Mouse (Mus musculus) frontal cortex, postnatal 10 days (tissue): ENCODE results near the gene Ablim2.

ENCODE experiments used
- DNase-seq, 2 experiments: peaks; one replicate each; pipeline ENCODE4 v3.0.0; 2022; ENCODE audit warnings: low spot score in 2 of 2, mixed read lengths in 1 of 2

The Ablim2 gene

DNA sequence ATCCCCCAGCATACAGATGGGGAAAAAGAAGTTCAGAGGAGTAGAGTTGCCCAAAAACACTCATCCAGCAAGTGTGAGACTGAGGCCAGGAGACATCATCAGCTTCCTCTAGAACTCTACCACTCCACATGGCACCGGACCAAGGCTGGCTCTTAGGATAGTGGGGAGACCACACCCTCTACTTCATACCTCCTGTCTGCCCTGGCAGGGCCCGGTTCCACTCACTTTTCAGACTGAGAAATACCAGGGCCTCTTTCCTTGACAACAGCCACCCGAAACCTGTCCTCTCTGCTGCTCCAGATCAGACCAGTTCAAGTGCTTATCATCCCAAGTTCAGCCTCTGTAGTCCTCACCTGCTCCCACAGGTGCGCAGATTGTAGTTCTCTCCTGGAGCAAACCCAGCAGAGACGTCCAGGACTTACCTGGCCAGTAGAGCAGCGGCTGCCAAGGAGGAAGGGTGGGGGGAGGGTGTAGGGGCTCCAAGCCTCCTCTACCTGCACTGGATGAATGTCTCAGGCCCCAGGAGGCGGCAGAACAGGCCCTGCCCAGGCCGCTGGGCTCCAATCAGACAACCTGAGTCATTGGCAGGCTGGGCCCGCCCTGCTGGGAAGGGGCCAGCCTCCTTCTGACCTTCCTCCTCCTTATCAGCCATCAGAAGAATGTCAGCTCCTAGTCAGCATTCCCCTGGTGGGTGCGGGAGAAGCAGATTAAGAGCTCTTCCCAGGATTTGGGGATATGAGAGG is 18.0 kb upstream of the Ablim2 start, which contains the start of gene Sh3tc1:
Sh3tc1 (minus strand) TSS at position 452 of the 743 bp plus-strand sequence.
- no peak for DNase-seq

DNA sequence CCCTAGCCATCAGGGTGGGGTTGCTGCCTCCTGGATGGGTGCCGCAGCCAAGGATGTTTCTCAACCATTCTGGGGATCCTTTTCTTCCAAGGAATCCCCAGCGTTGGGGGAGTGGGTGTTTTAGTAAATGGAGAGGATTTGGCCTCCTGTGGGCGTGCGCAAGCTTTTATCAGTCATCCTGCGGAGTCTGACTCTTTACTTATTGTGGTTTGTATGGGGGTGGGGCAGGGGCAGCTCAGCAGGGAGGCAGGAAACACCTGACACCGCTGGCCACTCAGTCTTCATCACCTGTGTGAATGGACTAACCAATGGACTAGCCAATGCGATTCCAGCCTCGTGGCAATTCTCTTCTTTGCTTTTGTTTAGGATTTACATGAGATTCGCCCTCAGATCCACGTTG is 17.0 kb upstream of the Ablim2 start:
- DNase-seq, result no peak

DNA sequence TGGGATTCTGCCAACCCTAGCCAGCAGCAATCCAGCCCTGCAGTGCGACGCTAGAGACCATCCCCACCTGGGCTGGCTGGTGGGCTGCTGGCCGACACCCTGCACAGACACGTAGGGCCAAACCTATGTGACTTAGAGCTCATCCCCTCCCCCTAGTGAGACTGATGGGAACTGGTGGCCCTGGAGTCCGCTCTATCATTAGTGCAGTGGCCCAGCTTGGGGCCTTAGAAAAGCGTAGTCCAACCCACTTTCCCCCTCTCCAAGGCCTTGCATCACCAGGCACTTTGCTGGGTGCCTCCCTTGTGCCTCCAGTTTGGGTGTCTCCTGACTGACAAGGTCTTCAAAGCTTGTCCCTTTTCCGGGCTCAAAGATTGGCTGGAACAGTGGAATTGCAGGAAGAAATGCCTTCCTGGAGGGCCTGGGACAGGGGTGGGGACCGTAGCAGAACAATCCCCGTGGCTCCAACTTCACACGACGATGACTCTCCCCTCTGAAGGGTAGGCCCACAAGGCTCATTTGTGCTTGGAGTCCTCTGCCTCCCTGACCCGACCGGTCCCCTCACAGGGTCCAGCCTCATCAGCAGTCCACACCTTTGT is 16.4 kb upstream of the Ablim2 start:
- no peak for DNase-seq

DNA sequence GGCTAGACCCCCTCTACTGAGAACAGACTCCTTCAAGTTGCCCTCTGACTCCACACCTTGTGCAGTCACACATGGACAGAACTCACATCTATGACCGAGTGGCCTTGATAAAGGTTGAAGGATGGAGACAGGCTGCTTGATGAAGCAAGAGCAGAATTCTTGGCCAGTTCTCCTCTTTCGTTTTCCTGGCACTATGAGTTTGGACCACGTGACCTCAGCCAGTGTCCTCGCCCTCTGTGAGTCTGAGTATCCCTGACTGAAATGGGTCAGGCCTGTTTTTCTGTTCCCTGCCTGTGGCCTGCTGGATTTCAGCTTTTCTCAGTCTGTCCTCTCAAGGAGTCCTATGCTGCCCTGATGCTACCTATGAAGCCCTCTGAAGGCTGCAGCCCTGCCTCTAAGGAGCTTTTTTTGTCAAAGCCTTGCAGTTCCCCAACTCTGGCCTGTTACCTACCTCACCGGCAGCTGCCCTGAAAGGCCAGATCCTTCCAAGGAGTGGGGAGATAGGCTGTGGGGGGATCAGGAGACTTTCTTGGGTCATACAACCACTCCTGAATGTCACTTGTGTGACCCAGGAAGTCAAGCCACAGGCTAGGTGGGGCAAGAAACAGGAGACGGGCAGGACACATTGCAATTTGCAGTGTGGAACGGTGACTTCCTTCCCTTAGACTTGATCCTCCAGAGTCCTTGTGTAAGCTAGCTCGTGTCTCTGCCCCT is 14.3 kb upstream of the Ablim2 start:
- no peak for DNase-seq

DNA sequence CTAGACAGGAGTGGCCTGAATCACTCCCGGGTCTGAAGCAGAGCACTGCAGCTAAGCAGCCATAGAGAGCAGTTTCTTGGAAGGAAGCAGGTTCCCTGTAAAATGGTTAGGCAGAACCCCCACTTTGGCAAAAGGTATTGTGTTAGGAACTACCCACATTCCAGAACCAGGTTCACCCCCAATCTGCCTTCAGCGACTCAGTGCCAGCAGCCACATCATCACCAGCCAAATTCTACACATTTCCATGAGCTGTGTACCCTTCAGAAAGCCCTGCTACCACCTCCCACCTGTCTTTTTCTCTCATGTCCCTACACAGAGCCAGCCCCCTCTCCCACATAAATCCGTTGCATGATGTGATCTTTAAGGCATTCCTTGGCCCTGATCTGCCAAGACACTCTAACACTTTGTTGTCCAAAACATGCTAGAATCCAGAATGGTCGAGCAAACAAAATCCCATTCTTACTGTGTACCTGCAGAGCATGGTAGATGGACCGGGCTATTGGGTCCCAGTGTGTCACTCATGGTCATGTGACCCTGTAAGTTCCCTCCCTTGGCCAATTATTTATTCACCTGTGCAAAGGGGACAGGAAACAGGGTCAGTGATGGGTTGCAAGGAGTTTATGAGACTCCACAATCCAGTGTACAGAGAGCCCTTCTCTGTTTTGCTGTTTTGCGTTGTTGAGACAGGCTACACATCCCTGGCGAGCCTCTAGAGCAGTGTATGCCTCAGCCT is 13.5 kb upstream of the Ablim2 start:
- DNase-seq, result no peak

DNA sequence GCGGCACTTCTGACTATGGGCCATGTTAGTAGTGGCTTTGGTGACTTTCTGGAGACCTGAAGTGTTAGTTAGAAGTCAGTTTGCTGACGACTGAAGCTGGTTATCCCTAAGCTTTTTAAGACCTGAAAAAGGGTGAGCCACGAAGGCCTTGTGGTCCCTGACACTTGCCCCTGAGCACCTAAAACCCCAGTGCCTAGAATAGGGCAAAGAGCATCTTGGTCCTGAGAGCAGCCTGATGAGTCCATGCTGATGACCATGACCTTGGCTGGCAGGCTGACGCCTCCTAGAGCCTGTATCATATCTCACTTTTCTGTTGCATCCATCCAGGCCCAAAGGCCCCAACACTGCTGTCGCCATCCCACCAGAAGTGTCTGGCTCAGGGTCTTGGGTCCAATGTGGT is 12.3 kb upstream of the Ablim2 start:
- DNase-seq, result no peak

DNA sequence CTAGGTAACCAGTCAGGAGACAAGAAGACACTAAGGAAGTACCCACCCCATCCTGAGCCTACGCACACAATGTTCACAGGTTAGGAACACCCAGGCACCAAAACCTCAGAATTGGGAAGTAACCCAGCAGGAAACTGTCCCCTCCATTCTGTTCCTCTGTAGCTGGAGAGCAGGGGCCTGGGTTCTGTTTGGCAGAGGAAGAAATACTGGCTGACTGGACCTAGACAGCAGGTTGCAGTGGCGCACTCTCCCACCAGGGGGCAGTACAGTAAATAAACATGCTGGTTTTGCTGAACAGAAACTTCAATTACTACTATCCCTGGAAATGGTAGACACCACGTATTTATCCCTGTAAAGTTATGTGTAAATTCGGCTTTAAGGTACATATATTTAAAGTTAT is 10.8 kb upstream of the Ablim2 start:
- peak in 1 of 2 experiments; percentile 66 for DNase-seq

DNA sequence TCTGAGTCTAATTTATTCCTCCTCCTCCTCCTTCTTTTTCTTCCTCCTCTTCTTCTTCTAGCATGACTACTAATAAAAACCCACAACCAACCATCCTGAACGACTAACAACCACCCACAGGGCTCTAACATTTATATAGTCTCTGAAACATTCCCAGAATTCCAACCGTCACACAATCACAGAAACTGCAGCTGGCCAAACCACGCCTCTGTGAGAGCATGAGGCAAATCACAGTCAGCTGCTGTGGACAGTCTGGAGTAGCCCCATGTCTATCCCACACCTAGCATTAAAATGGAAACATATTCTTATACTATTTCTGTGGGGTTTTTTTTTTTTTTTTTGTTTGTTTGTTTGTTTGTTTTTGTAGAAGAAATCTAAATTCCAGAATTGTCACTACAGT is 8.3 kb upstream of the Ablim2 start:
- no peak for DNase-seq

DNA sequence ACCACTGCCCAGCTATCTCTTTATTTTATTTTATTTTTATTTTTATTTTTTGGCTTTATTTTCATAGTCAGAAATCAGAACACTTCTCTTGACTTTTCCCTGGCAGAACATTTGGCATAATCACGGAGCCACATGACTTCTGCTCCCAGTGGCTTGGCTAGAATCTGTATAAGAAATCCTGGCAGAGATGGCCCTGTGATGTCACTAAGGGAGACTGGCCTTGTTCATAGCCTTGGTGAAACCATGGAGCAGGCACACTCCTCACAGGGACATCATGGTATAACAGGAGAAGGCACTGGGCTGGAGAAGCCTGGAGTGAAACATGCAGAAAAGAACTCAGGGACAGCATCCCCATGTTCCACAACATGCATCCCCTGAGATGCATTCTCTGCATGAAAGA is 7.7 kb upstream of the Ablim2 start:
- no peak for DNase-seq

DNA sequence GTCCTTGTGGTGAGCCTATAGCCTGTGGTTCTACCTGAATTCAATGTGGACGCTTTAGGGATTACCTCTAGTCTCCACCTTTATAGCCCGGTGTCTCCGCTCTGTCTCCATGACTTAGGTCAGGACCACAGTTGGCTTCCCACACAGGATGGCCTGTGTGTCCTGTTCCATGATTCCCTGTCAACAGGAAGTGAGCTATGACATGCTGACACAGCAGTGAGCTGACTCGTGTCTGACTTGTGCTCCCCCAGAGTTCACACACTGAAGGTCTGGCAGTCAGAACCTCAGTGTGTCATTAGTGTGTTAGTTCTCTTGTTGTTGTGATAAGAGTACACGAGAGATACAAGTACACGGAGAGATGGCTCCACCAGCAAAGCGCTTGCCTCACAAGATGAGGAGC is 6.7 kb upstream of the Ablim2 start:
- no peak for DNase-seq

DNA sequence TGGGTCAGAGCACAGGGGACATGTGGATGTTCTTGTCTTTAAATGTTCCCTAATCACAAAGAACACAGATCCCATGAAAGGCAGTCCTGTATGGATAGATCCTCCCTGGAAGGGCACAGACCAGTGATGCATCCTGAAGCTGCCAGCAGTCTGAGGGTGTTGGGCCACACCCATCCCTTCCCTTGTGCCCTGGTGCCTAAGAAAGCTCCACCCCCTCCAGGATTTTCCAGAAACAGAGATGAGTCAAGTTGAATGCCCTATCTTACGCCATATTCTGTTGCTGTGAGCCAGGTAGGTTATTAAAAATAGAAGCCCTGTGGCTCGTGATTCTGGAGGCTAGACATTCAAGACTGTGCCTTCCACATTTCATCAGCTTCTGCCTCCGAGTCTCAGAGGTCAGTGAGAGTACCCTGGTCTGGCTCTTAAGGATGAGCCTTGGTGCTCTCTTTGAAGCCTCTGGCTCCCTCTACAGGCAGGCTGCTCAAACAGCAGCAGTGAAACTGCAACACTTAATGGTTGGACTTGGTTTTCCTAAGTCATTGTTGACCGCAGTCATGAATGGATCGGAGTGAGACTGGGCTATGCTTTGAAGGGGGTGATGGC is 2.4 kb upstream of the Ablim2 start:
- DNase-seq, result peak in 1 of 2 experiments; percentile 41

DNA sequence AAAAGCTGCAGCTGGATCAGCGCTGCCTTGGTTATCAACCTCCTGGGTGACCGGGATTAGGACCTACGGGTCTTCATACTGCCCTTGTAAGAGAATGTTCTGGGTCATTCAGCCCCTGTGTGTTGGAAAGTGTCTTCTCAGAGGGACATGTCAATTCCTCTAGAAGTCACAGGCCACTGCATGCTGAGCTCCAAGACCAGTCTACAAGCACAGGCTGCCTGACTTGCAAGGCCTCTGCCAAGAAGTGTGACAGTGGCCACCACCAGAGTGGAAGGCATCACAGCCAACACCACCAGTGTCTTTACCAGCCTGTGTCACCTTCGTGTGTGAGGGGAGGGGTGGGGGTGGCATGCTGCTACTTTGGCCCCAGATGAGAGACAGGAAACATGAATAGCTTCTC is 1.7 kb upstream of the Ablim2 start:
- no peak for DNase-seq

DNA sequence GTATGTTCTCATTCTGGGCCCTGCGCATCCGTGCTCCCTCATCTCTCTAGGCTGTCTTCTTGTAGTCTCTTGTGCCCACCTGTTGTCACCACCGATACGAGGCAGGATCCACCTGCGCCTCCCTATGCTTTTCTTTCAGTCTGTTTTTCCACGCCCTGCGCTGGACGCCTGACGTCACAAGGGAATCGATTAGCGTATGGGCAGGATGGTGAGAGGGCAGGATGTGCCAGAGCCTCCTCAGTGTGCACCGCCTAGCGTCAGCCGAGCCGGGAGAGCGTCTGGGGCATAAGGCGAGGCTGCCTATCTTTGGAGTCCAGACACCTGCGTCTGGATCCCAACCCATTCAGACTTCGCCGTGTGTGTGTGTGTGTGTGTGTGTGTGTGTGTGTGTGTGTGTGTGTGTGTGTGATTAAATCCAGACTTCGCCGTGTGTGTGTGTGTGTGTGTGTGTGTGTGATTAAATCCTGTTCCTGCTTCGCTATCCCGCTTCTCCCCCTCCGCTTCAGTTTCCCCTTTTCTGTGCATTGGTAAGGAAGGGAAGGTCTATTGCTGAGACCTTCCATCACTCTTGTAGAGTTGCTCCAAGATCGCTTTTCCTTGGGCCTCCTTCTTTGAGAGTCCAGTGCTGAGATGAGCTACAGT is 562 bp upstream of the Ablim2 start:
- peak; percentile 70 to 76 for DNase-seq

DNA sequence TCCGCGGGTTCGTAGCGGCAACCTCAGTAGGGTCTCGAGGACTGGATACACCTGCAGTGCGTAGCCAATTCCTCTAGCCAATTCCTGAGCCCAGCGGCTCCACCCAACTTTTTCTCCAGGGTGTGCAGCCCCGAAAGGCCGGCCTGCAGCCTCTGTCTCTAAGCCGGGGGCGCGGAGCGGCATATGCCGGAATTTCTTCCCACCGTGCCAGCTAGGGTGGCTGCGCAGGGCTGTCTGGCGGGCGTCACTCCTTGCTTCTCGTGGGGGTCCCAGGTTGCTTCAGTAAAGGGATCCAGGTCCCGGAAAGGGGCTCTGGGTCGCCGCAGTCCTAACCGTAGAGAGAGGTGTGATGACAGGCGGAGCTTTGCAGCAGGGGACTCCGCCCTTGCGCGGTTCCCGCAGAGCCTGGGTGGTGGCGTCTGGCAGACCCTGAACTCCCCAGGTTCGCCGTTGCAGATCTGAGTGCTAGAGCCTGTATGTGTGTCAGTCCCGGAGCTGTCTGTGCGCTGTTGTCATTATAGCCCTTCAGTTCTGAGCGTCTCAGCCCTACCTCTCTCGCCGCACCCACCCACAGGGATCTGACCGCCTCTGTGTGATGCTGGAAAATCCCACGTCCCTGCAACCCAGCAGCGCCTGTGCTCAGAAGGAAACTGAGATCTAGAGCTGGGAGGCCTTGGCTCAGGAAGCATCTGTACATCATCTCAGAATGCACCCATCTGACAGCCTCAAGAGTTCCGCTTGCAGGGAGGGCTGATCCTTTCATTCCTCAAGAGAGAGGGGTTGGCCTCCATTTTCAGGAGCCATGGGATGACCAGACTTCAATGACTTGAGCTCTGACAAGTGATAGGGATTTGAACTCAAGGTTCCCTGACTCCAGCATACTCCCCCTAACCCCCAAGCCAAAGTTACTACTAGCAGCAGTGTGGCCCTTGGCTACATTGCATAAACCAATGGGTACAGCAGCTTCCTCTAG is 687 bp downstream of the Ablim2 start:
- peak in 1 of 2 experiments; percentile 59 for DNase-seq

DNA sequence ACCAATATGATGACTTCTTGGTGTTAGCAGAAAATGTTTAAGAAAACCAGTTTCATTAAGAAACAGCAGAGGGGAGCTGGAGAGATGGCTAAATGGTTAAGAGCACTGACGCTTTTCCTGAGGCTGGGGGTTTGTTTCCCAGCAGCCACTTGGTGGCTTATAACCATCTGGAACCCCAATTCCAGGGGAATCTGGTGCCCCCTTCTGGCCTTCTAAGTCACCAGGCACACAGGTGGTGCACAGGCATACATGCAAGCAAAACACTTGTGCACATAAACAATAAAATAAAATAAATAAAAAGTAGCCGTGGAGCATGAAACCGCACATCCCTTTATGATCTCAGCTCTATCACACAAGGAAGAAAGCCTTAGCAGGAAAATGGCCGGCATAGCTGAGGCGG is 3.6 kb downstream of the Ablim2 start:
- no peak for DNase-seq

DNA sequence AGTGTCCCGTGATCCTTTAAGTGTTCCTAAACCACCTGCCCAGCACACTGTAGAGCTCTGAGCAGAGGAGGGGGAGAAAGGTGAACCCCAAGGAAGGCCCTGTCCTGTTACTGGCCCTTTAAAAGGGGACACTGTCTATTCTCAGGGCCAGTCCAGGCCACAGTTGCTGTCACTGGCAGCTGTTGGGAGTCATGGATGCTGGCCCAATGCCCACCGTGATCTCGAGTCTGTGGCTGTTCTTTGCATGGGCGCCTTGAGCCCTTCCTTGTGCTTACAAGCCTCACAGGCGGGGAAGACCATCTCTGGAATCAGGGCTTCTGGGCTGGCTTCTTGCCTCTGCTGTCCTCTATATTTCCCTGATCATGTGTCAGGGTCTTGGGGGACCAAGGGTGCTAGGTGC is 4.7 kb downstream of the Ablim2 start:
- no peak for DNase-seq

DNA sequence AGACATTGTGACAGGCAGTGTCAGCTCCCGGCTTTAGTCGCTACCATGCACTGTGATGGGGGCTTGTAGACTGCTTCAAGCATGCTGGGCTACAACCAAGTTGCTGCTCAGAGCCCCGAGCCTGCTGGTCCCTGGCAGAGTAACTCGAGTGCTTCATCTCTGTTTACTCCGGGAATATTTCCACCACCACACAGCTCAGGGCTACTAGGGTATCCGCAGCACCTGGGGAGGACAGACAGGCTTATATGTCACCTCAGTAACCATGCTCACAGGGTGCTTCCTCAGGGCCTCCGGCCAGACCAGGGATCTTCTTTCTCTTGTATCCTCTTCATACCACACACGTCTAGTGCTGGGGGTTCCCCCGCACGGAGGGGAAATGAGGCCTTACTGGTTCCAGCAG is 5.2 kb downstream of the Ablim2 start:
- no peak for DNase-seq

DNA sequence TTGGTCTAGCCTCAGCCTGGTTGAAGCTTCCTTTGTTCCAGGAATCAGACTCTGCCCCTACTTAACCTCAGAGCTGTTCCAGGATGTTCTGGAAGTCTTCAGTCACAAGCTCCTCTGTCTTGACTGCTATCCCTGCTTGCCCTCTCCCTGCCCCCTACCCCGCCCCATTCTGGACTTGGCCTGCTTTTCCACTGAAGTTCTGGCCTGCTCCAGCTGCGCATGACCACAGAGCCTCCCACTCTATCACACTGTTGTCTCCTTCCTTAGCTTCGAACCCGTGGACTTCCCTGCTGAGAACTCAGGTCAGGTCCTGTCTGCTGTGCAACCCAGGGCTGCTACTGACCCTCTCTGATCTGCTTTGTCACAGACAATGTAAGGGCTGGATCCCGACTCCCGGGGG is 8.2 kb downstream of the Ablim2 start:
- DNase-seq, result no peak

DNA sequence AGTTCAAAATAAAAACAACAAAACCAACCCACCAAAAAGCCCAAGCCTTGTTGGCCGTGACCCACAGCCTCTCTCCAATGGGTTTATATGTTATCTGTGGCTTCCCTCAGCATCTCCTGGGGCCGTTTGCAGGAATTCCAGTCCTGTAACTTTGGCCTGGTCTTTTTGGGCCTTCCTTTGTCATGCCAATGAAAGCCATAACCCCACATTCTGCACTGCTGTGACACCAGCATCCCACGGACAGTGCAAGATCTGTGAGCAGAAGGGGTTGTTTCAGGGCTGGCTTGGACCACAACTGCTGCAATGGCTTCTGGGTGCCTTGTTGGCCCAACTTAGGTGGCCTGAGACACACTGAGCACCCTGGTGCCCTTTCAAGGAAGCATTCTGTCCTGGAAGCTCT is 10.8 kb downstream of the Ablim2 start:
- no peak for DNase-seq

DNA sequence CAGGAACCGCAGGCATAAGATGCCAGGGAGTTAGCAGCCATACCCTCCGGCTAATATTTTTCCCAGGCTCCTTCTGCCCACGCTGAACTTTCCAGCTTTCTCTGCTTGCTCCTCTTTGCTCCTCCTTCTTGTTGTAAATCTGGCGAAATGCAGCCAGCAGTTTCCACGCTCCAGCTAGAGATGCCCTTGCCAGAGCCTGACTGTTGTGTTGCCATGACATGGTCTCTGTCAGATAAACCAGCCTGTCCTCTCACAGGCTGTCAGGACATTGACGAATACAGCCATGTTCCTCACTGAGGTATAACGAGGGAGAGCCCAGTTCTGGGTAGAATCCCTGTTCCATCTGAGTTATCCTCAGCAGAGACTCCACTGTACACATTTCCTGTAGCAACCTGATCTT is 11.3 kb downstream of the Ablim2 start:
- no peak for DNase-seq
